Mouse (Mus musculus) embryonic facial prominence, embryonic 15.5 days (tissue): ENCODE measurements around the gene Cav1. TPM values are rescaled to one million over a fixed set of nuclear protein-coding genes. Genes with fewer than 3 reads are reported as not detected.

Experiments
- ATAC-seq: fragments of 200-750 bp; cut with Nextera tagmentation; 2 replicates; pipeline ENCODE4 v1.8.0; 2017; ENCODE audit warnings: low read depth, moderate TSS enrichment; ENCODE audit not compliant: insufficient number of reproducible peaks, low FRiP score, low TSS enrichment
- H3K27ac ChIP-seq: fragments of 300-500 bp; sonication (generic); replicated peaks from 2 replicates; pipeline ENCODE4 v1.5.1; 2015; ENCODE audit warnings: mild to moderate bottlenecking, inconsistent platforms
- H3K27me3 ChIP-seq: fragments of 300-500 bp; sonication (generic); 2 replicates; pipeline ENCODE4 v1.6.1; 2015; ENCODE audit warnings: inconsistent platforms
- H3K36me3 ChIP-seq: fragments of 300-500 bp; sonication (generic); 2 replicates; pipeline ENCODE4 v1.6.1; 2015; ENCODE audit warnings: mild to moderate bottlenecking, inconsistent platforms
- H3K4me1 ChIP-seq: fragments of 300-500 bp; sonication (generic); 2 replicates; pipeline ENCODE4 v1.6.1; 2015; ENCODE audit warnings: inconsistent platforms
- H3K4me2 ChIP-seq: fragments of 300-500 bp; sonication (generic); replicated peaks from 2 replicates; pipeline ENCODE4 v1.6.1; 2015; ENCODE audit warnings: mild to moderate bottlenecking, inconsistent platforms
- H3K4me3 ChIP-seq: fragments of 300-500 bp; sonication (generic); replicated peaks from 2 replicates; pipeline ENCODE4 v1.5.1; 2015; ENCODE audit warnings: mild to moderate bottlenecking, inconsistent platforms
- H3K9ac ChIP-seq: fragments of 300-500 bp; sonication (generic); 2 replicates; pipeline ENCODE4 v1.6.1; 2015; ENCODE audit warnings: inconsistent platforms
- H3K9me3 ChIP-seq: fragments of 300-500 bp; sonication (generic); replicated peaks from 2 replicates; pipeline ENCODE4 v1.6.1; 2016; ENCODE audit warnings: inconsistent platforms
- WGBS: fragments of 180-500 bp; shearing (Covaris S2); methylation state at CpG from one replicate; pipeline ENCODE4 v1.1.7; 2015; 5-methylcytosine and 5-hydroxymethylcytosine counted together
- polyA plus RNA-seq: library from polyadenylated mRNA; unstranded; fragments of >200 nt; fragmentation: Nextera tagmentation; extraction: Ambion mirVana; gene quantifications from 2 replicates; pipeline ENCODE4 v1.2.1, GENCODE M21; 2015

Gene Cav1
- polyA plus RNA-seq, 1 experiment from 2014 or later = 209 TPM

GRCm38 (mm10) chr6:17286381-17286780, 19.8 kb upstream of the Cav1 start:
- Histone ChIP-seq H3K27ac (no peak overlapping the region), H3K4me2 (no peak overlapping the region), H3K27me3 (no peaks in the 10 kb centered on the region), H3K36me3 (no peaks in the 10 kb centered on the region), H3K9me3 (no peaks in the 10 kb centered on the region), H3K4me1 (0 out of 2 replicates have a peak, but pooled peaks cover 9% of the 10 kb centered on the region), H3K4me3 (no peak overlapping the region), H3K9ac (no peak overlapping the region)
- ATAC-seq = no peak
- WGBS = 68% methylated on average over 4 of the region's 4 CpGs

GRCm38 (mm10) chr6:17295116-17295515, 11.0 kb upstream of the Cav1 start:
- WGBS = 82% methylated on average over 5 of the region's 5 CpGs
- H3K4me2 ChIP-seq = no peak overlapping the region
- H3K4me3 ChIP-seq = no peak overlapping the region
- no peaks in the 10 kb centered on the region for H3K27me3 ChIP-seq
- no peaks in the 10 kb centered on the region for H3K4me1 ChIP-seq
- no peak for ATAC-seq
- H3K9me3 ChIP-seq = no peaks in the 10 kb centered on the region
- H3K27ac ChIP-seq = no peak overlapping the region
- H3K9ac ChIP-seq = no peak overlapping the region
- H3K36me3 ChIP-seq = no peaks in the 10 kb centered on the region

GRCm38 (mm10) chr6:17306602-17307325, 629 bp downstream of the Cav1 start:
- Histone ChIP-seq H3K27me3 (no peaks in the 10 kb centered on the region), H3K4me1 (peaks cover 24% of the 10 kb centered on the region), H3K9ac (peak overlapping the region; percentile 50), H3K36me3 (no peaks in the 10 kb centered on the region), H3K27ac (peak overlapping the region; percentile 89), H3K9me3 (no peaks in the 10 kb centered on the region), H3K4me2 (peak overlapping the region; percentile 86), H3K4me3 (peak overlapping the region; percentile 58)
- peak; percentile 21; the same call in 1 of the 2 replicates for ATAC-seq
- WGBS = under 1% methylated on average over 18 of the region's 19 CpGs

- 3% methylated on average over 30 of the region's 31 CpGs for WGBS
- Histone ChIP-seq H3K4me1 (peaks cover 24% of the 10 kb centered on the region), H3K27ac (0 out of 2 replicates have a peak overlapping the region, but pooled peaks have one; percentile 89), H3K9me3 (no peaks in the 10 kb centered on the region), H3K27me3 (no peaks in the 10 kb centered on the region), H3K36me3 (no peaks in the 10 kb centered on the region), H3K4me2 (peak overlapping the region; percentile 86), H3K4me3 (peak overlapping the region; percentile 58), H3K9ac (peak overlapping the region; percentile 50)
- peak; percentile 87 for ATAC-seq
Observed at GRCm38 (mm10) chr6:17307461-17308115, 1.5 kb downstream of the Cav1 start.

- peaks cover 24% of the 10 kb centered on the region for H3K4me1 ChIP-seq
- no peaks in the 10 kb centered on the region for H3K9me3 ChIP-seq
- peak overlapping the region; percentile 86 for H3K4me2 ChIP-seq
- H3K27ac ChIP-seq = no peak overlapping the region
- no peaks in the 10 kb centered on the region for H3K36me3 ChIP-seq
- 32% methylated on average over 2 of the region's 2 CpGs for WGBS
- H3K4me3 ChIP-seq = peak overlapping the region; percentile 58
- no peak overlapping the region for H3K9ac ChIP-seq
- H3K27me3 ChIP-seq = no peaks in the 10 kb centered on the region
- no peak for ATAC-seq
Observed at GRCm38 (mm10) chr6:17308661-17309060, 2.5 kb downstream of the Cav1 start.

GRCm38 (mm10) chr6:17309260-17309659, 3.1 kb downstream of the Cav1 start:
- no peak for ATAC-seq
- Histone ChIP-seq H3K4me1 (peaks cover 24% of the 10 kb centered on the region), H3K36me3 (no peaks in the 10 kb centered on the region), H3K27ac (no peak overlapping the region), H3K27me3 (no peaks in the 10 kb centered on the region), H3K4me3 (peak overlapping the region; percentile 58; the same call in 1 of the 2 replicates), H3K9me3 (no peaks in the 10 kb centered on the region), H3K9ac (no peak overlapping the region), H3K4me2 (peak overlapping the region; percentile 86; the same call in 1 of the 2 replicates)
- WGBS = 56% methylated on average over 2 of the region's 2 CpGs

- ATAC-seq = no peak
- Histone ChIP-seq H3K4me2 (no peak overlapping the region), H3K9me3 (no peaks in the 10 kb centered on the region), H3K4me3 (no peak overlapping the region), H3K36me3 (no peaks in the 10 kb centered on the region), H3K4me1 (peaks cover 9% of the 10 kb centered on the region), H3K9ac (no peak overlapping the region), H3K27ac (no peak overlapping the region), H3K27me3 (no peaks in the 10 kb centered on the region)
- WGBS = 78% methylated on average over 2 of the region's 2 CpGs
Observed at GRCm38 (mm10) chr6:17314241-17314640, 8.1 kb downstream of the Cav1 start.

- Histone ChIP-seq H3K9ac (no peak overlapping the region), H3K4me3 (no peak overlapping the region), H3K27ac (no peak overlapping the region), H3K9me3 (no peaks in the 10 kb centered on the region), H3K4me2 (no peak overlapping the region), H3K4me1 (peaks cover 9% of the 10 kb centered on the region), H3K27me3 (no peaks in the 10 kb centered on the region), H3K36me3 (no peaks in the 10 kb centered on the region)
- 71% methylated on average over 5 of the region's 5 CpGs for WGBS
- ATAC-seq = no peak
Observed at GRCm38 (mm10) chr6:17314659-17315616, 8.8 kb downstream of the Cav1 start.

- Histone ChIP-seq H3K9me3 (no peaks in the 10 kb centered on the region), H3K27me3 (no peaks in the 10 kb centered on the region), H3K9ac (no peak overlapping the region), H3K4me1 (peaks cover 9% of the 10 kb centered on the region), H3K27ac (peak overlapping the region; percentile 85), H3K36me3 (no peaks in the 10 kb centered on the region), H3K4me2 (0 out of 2 replicates have a peak overlapping the region, but pooled peaks have one; percentile 11), H3K4me3 (no peak overlapping the region)
- WGBS = 55% methylated on average over 15 of the region's 15 CpGs
- ATAC-seq = peak; percentile 89
Observed at GRCm38 (mm10) chr6:17316294-17317166, 10.4 kb downstream of the Cav1 start.

GRCm38 (mm10) chr6:17317167-17317524, 11.0 kb downstream of the Cav1 start:
- WGBS = 33% methylated on average over 1 of the region's 1 CpGs
- Histone ChIP-seq H3K36me3 (no peaks in the 10 kb centered on the region), H3K4me3 (no peak overlapping the region), H3K27me3 (no peaks in the 10 kb centered on the region), H3K4me2 (no peak overlapping the region), H3K9me3 (no peaks in the 10 kb centered on the region), H3K9ac (no peak overlapping the region), H3K4me1 (peaks cover 9% of the 10 kb centered on the region), H3K27ac (peak overlapping the region; percentile 85)
- ATAC-seq = no peak
